Mouse (Mus musculus) retina, adult 2 months (tissue): ENCODE data around the gene 2010300C02Rik.
"Not testable (repeated sequence)": the region's sequence is repeated elsewhere in the genome, so short reads cannot be mapped to it uniquely, and the experiment has no call there.

ENCODE experiments used
- DNase-seq: peaks from one replicate; pipeline ENCODE4 v3.0.0-alpha.2; 2012; ENCODE audit warnings: low read depth, low spot score

The 2010300C02Rik gene

DNA sequence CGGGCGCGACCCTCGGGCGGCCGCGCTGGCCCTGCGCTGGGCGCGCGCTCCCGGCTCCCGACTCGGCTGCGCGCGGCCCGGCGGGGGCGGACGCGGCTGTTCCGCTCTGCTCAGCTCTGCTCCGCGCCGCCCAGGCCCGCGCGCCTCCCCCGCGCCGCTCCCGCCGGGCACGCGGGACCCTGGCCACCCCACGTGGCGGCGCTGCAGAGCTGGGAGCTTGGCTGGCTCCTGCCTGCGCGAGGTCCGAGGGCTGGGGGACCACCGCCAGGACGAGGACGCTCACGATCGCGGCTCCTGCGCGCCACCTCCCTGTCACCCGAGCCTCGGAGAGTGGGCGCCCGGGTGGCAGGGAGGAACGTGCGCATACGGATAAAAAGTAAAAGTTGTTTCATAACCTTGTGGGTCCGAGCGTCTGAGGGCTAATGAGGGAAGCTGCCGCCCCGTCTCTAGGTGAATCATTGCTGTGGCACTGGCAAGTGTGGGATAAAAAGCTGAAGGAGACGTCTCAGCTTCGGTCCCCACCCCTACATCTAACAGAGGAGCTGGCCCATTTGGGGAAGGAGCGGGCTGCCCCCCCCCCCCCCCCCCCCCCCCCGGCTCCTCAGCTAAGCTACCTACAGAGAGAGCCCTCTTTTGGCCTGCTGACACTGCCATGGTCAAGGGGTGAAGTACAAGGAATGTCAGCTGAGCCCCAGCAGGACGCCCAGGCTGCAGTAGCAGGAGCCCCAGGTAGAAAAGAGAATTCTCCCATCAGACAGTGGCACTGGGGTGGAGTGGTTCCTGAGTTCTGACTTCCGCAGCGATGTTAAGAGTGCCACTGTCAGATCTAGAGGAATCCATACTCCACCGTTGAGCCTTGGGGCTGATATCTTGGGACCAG, at the start of gene 2010300C02Rik:
2010300C02Rik (minus strand) TSS at position 325 of the 880 bp plus-strand sequence.
- no peak for DNase-seq

DNA sequence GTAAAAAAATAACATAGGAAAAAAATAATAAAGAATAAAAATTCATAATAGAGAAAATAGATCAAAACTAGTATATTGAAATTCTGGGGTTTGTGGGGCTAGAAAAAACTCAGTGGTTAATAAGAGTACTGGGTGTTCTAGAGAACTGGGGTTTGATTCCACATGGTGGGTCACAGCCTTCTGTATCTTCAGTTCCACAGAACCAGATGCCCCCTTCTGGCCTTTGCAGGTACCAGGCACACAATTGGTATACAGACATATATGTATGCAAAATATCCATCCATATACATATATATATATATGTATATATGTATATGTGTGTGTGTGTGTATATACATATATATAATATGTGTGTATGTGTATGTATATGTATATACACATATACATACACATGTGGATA, 39.5 kb upstream of the 2010300C02Rik start:
- DNase-seq, result no peak

DNA sequence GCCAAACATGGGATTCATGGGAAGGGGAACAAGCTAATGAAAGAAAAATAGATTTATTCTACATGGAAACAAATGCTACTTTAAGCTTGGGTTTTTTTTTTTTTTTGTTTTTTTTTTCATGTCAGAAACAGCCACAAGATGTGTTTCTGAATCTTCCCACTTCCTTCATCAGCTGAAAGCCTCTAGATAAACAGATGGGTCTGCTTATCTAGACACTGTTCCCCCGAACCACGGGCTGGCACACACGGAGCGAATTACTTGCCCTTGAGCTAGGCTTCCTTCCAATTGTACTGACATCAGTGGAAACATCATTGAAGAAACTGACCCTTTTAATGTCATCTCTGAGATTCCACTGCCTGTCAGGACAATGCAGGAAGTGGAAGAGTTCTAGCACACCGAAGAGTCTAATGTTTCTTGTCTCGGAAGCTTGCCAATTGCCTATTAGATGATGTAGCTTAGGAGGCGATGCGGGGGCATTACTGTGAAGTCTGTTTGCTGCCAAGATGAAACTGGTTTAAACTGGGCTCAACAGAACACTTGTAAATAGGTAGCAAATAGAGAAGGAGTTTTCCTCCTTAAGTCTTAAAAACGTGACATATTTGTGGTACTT, 24.9 kb upstream of the 2010300C02Rik start:
- no peak for DNase-seq

DNA sequence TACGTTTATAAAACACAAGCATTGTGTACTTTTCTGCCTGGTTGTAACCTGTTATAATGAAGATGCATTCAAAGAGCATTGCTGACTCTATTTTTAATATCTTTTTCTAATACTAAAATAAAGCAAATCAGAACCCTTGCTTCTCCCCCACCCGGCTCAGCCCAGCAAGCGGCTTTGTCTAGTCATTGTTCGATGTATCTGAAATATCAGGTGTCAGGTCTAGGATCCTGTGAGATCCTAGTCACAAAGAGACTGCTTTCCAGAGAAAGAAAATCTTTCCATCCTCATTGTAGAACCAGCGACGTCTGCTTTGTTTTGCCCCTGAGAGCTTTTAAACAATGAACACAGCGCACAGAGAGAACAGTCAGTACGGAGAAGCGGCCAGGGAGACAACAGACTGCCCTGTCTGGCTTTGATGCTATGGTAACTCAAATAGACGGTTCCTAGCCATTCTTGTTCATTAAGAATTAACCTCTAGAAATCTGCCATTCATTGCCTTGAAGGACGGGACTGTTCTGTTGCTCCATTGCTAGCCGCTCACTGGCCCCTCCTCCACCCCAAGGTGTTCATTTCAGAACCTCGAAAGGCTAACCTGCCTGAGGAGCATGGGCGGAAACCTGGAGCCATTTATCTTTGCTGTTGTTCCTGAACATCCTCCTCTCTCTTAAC, 22.9 kb upstream of the 2010300C02Rik start:
- DNase-seq, result no peak

DNA sequence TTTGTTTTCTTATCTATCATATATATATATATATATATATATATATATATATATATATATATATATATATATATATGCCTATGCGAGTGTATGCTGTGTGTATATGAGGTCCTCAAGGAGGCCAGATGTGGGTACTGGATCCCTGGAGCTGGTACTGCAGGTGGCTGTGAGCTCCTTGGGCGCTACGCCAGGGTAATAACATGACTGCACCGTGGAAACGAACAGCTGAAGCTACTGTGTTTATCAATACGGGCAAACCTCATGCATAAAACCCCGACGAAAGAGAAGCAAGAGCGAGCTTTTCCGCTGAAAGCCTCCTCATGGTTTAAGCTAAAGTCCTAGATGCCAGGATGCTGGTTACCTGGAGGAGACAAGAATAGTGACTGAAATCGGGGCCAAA, 22.2 kb upstream of the 2010300C02Rik start:
- no peak for DNase-seq

DNA sequence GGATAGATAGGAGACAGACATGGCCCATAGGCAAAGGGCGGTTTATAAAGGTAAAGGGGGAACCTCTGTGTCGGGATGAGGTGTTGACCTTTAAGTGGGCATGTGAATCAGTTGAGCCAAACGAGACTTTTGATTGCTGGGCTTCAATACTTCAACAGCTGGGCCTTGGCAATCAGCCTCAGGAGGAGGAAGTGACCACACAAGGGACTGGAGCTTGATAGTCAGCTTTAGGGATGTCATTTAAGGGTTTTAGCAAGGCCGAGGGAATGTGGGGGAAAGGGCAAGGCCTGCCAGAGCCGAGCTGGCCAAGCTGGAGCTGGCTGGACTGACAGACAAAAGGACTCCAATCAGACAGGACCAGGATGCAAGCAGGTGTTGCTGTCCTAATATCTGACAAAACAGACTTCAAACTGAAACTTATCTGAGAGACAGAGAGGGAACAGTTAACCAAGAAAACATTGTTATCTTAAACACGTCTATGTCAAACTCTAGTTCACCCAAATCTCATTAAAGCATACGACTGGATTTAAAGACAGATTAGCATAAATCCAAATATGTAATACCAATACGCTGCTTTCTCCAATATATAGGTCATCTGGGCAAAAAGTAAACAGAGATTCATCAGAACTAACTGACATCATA, 20.4 kb upstream of the 2010300C02Rik start:
- no peak for DNase-seq

DNA sequence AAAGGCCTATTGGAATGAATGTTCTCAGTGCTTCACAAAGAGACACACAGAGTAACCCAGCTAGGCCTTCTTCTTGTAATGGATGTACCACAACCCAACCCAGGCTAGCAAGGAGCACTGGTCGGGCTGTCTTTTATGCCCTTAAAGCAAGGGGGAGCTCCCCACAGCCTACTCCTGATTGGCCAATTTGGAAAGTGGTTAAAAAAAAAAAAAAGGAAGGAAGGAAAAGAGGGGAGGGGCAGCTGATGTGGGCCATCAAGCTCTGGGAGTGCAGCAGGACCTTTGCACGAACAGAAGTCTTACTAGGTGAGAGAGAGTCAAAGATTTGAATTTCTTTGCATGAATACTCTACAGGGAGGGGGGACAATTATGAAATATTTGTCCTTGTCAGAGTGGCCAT, 19.0 kb upstream of the 2010300C02Rik start:
- DNase-seq, result no peak

DNA sequence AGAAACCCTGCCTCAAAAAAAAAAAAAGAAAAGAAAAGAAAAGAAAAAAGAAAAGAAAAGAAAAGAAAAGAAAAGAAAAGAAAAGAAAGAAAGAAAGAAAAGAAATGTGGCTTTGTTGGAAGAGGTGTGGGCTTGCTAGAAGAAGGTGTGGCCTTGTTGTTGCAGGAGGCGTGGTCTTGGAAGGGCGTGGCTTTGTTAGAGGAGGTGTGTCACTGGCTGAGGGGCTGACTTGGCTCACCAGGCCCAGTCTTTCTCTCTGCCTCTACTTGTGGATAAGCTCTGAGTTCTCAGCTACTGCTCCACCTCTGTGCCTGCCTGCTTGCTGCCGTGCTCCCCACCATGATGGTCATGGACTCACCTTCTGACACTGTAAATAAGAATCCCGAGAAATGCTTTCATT, 17.2 kb upstream of the 2010300C02Rik start:
- DNase-seq, result no peak

DNA sequence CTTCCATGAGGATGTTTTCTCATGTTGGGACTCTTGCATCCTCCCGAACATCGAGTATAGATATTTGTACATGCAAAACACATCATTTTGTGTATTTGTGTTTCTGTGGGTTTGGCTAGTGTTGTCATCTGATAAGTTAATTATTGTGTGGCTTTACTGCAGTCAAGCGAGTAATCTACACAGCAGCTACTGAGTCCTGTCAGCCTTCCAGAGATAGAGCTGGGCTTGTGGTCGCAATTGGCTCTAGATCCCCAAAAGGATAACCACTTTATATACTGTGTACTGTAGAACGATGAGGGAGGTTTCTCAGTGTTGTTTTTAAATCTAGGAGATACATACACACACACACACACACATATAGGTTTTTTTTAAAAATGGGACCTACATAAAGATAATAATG, 16.0 kb upstream of the 2010300C02Rik start:
- no peak for DNase-seq

DNA sequence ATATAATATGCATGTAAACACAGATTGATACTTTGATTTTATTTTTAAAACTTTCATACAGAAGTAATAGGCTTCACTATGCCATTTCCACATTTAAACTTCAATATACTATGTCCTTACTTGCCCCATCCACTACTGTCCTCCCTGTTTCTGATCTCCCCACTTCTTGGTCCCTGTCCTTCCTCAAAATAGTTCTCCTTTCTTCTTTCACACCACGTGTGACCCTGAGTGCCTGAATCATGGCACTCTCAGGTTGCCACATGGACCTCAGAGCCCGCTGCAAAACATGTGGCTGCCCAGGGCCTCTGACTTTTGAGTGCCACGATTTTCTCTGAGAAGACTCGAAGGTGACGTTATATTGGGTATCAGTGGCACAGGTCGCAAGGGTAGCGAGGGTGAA, 15.0 kb upstream of the 2010300C02Rik start:
- DNase-seq, result no peak

DNA sequence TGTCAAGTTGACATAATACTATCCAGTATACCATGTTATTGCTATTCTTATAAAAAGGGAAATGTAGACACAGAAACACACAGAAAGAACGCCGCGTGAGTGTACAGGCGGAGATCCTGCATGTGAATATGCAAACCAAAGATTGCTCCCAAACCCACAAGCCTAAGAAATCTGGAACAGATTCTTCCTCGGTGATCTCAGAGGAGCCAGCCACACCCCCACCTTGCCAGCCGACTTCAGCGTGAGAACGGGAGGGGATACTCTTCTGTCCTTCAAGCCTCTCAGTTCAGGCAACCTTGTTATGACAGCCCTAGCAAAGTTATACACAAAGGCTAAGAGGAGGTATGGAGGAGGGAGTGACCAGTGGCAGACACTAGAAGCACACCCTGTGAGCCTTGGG, 9.5 kb upstream of the 2010300C02Rik start:
- no peak for DNase-seq

DNA sequence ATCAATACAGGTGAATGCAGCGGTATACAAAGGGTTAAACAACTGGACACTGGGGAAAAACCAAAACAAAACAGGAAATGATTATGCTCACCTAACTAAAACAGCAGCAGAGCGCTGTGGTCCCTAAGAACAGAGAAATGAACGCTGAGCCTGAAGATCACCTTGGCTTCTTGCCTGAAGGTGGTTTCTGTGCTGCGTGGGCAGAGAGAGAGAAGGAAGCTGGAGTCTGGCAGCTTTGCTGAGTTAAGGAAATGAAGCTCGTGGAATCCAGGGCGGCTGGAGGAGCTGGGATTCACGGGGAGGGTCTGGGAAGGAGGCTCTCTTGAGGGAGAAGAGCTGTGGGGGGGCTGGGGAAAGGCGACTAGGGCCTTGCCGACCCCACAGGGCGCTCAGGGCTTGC, 8.2 kb upstream of the 2010300C02Rik start:
- no peak for DNase-seq

DNA sequence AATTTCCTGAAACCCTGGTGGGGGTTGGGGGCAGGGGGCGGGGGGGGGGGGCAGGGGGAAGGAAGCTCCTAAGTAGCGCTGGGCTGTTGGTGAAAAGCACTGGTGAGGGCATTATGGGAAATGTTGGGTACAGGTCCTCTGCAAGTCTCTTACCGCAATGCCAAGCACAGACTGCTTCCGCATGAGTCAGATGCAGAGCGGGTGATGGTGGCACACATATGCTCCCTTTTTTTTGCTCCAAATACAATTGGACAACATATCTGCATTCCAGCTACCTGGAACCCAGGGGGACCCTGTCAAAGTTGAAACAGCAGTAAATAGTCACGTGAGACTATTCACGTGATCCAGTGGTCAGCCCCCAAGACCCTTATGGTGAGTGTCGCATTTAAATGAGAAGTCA, 7.3 kb upstream of the 2010300C02Rik start:
- DNase-seq, result no peak

DNA sequence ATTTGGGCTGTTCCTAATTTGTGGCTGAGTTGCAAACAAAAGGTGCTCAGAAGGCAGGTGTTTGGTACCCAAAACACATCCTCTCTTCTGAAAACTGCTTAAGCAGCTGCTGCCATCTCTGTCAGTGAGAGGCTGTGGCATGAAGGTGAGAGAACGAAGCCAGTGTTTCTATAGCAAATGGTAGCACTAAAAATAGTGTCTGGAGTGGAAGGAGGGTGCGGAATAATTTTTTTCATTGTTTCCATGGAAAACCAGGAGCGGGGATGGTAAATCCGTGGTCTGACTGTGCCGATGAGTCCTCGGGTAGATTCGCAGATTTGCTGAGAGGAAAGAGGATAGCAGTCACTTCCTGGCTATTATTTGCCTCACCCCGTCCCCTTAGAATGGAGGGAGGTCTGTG, 6.5 kb upstream of the 2010300C02Rik start:
- DNase-seq, result no peak

DNA sequence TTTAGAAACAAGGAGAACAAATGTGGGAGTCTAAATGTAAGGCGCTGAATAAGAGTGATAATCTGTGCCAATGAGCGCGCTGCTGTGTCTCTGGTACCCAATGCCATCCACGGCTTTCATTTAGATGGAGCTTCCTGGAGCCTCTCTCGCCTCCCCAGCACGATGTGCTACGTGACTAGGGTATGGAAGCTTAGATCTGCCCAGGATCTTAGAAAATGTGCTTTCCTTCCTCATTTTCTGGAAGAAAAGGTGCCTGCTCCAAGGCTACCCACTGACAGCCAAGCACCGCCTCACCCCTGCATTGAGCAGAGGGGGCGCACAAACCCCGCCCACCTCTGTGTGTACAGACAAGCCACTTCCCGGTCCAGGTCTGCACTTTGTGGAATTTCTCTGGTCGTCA, 6.0 kb upstream of the 2010300C02Rik start:
- no peak for DNase-seq

DNA sequence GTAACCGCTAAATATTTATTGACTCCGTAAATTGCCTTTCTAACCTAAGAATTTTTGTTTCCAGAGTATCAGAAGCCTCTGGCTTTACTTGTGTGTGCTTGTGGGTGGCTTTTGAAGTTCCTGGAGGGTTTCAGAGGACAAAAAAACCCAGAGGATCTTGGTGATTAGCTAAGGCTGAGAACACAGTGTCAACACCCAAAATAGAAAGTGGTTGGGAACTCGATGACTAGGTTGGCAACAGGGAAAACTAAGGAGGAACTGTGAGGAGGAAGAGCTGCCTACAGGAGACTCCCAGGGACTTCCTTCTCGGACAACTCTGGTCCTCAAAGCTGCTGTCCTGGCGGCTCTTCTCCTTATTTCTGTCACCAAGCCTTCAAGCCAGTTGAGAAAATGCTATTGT, 1.2 kb upstream of the 2010300C02Rik start:
- no peak for DNase-seq

DNA sequence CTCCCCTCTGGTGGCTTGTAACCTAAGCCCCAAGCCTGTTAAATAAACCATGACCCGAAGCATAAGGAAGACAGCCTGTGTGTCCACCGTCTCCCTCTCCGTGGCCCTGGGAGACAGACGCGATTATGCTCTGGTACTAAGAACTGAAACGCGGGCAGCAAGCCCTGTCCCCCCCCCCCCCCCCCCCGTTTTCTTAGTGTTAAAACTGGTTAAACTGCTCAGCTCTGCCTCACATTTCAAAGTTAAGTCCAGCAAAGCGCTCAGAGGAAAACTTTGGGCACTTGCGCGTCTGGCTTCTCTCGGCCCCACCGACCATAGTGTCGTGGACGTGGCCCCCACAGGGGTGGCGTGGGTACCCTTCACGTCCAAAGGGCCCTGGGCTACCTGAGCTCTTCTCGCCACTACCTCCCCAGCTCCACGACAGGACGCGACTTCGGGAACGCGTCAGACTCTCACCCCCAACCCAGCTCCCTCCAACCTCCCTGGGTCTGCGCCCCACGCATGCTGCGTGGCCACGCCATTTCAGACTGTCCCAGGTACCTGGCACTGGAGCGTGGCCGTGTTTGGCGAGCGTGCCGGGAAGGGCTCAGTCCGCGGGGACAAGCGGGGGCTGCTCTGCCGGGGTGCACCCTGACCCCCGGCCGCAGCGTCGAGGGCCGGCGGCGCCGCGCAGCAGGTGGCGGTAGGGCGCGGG, 708 bp downstream of the 2010300C02Rik start:
- DNase-seq, result no peak

DNA sequence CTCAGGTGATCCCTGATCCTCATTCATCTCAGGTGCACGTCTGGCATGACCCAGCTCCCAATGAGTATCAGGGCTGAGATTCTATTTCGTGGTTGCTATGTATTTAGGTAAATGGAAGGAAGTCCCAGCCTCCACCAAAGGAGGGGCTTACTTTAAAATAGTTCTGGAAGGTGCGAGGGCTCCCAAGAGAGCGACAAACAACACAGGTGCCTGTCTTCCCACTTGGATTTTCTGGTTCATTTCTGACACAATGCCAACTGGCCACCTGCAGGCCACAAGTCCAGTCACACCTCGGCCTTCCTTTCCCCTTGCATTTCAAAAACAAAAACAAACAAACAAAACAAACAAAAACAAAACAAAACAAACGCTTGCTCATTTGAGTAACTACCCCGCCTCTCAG, 1.4 kb downstream of the 2010300C02Rik start:
- no peak for DNase-seq

DNA sequence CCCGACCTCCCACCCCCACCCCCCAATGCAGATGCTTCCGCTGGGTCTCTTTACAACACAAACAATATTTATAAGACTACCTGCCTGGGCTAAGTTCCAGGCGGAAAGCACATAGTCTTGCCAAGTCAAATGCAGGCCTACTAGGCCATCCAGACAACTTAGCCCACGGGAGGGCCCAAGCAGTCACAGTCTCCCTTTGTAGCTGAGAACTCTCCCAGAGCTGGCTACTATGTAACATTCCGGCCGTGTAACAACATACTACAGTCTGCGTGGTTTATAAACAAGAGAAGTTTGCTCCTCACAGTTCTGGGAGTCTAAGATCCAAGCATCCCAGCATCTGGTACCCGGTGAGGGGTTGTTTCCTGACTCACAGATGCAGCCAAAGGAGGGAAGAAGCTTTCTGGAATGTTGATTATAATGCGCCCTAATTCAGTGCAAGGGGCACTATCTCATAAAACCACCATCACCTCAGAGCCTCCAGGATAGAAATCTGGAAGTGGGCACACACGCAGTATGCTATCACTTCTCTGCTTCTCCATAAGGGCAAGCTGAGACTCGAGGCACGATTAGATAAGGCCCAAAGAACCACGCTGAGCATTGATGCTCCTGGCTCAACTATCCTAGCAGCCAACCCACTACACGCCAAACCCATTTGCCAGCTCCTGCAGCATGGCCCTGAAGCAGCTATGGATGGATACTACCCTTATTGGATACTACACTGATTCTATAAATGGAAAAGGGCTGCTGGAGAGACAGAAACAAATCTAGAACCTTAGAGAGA, 2.3 kb downstream of the 2010300C02Rik start:
- no peak for DNase-seq

DNA sequence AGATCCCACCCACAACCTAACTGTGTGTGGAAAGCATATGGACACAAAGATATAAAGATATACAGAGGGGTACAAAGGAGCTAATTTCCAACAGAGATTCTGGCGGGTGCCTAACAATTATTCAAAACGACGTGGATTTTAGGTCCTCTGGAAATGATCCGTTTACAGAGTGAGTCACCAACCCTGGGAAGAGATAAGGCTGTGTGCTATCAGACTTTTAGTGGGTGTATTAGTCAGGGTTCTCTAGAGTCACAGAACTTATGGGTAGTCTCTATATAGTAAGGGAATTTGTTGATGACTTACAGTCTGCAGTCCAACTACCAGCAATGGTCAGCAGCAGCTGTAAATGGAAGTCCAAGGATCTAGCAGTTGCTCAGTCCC, 7.5 kb downstream of the 2010300C02Rik start:
- DNase-seq, result not testable (repeated sequence)
